Mouse (Mus musculus) CH12.LX (cell line): ENCODE results near the gene Smtnl2.

Experiments
- BHLHE40 ChIP-seq: IDR thresholded peaks from 2 replicates; pipeline ENCODE4 v1.6.1; 2011; ENCODE audit warnings: mild to moderate bottlenecking, low read depth, low read length, improper control_type of control experiment
- CTCF ChIP-seq, 2 experiments: IDR thresholded peaks in 1 of 2; conservative IDR thresholded peaks in 1 of 2; 2 replicates each; pipeline ENCODE4 v1.5.1; 2011 to 2012; ENCODE audit warnings: low read depth in 2 of 2, low read length in 2 of 2, improper control_type of control experiment in 1 of 2, inconsistent platforms in 1 of 2, mild to moderate bottlenecking in 1 of 2, moderate library complexity in 1 of 2
- ELF1 ChIP-seq: IDR thresholded peaks from 2 replicates; pipeline ENCODE4 v1.6.1; 2014; ENCODE audit warnings: low read depth, mild to moderate bottlenecking, inconsistent platforms, low read length, improper control_type of control experiment
- HCFC1 ChIP-seq: IDR thresholded peaks from 2 replicates; pipeline ENCODE4 v1.6.1; 2012; ENCODE audit warnings: low read depth, mild to moderate bottlenecking, inconsistent platforms, low read length, improper control_type of control experiment
- MAFK ChIP-seq: IDR thresholded peaks from 2 replicates; pipeline ENCODE4 v1.6.1; 2011; ENCODE audit warnings: low read length, improper control_type of control experiment; ENCODE audit not compliant: insufficient replicate concordance
- MAZ ChIP-seq: IDR thresholded peaks from 2 replicates; pipeline ENCODE4 v1.6.1; 2012; ENCODE audit warnings: low read depth, mild to moderate bottlenecking, inconsistent platforms, low read length, improper control_type of control experiment, moderate library complexity
- POLR2A ChIP-seq: IDR thresholded peaks from 2 replicates; pipeline ENCODE4 v1.6.1; 2011; ENCODE audit warnings: low read depth, mild to moderate bottlenecking, improper control_type of control experiment, low read length
- POLR2AphosphoS2 ChIP-seq: IDR thresholded peaks from 2 replicates; pipeline ENCODE4 v1.6.1; 2011; ENCODE audit warnings: low read depth, low read length, improper control_type of control experiment
- RAD21 ChIP-seq: IDR thresholded peaks from 2 replicates; pipeline ENCODE4 v1.6.1; 2011; ENCODE audit warnings: low read depth, mild to moderate bottlenecking, low read length, improper control_type of control experiment, moderate library complexity
- USF1 ChIP-seq: IDR thresholded peaks from 2 replicates; pipeline ENCODE4 v1.6.1; 2014; ENCODE audit warnings: low read depth, mild to moderate bottlenecking, inconsistent platforms, low read length, improper control_type of control experiment

DNA sequence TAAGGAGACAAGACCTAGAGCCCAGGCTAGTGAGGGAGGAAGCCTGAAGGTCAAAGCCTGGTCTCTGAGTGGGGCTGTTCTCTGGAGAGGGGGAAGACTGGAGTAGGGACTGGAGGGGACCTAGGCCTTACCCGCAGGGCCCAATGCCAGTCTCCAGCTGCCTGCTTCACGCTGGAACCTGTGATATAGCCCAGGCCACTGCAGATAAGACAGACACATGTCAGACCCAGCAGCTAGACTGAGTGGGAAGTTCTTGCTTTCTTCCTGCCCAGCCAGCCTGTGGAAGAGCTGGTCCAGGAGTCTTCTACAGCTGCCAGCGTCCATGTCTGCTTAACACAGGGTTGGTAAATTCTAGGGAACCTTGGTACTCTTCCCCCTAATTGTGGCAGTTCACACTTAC is 47.0 kb upstream of the Smtnl2 start:
- TF ChIP-seq RAD21 (no peak), ELF1 (no peak), MAZ (no peak), CTCF (conservative IDR thresholded peaks at IDR 0.05 in 1 of 2, IDR thresholded peaks at IDR 0.05 in 1 of 2; ENCODE audit: low read depth in 2 of 2, low read length in 2 of 2) (no peak), POLR2AphosphoS2 (no peak), USF1 (no peak), HCFC1 (no peak), BHLHE40 (no peak), MAFK (no peak), POLR2A (no peak)
